Mouse (Mus musculus): Measurements from ENCODE around the gene Fkbp10.

The Fkbp10 gene

GRCm38 (mm10) chr11:100414914-100415822, at the start of gene Fkbp10:
TSS of gene Fkbp10 (plus strand) at chr11:100415697.
- no peaks in the 10 kb centered on the region for H3K9me3 ChIP-seq (ENCODE audit: low read length)
- H3K27me3 ChIP-seq (ENCODE audit: insufficient read depth, low read length): peaks cover 50% of the 10 kb centered on the region
- H3K4me3 ChIP-seq (replicated peaks; ENCODE audit: low read length): peak within 1 kb of the TSS; percentile 81
- H3K36me3 ChIP-seq (ENCODE audit: insufficient read depth, low read length): peaks cover 16% of the 10 kb centered on the region
- H3K4me1 ChIP-seq (replicated peaks; ENCODE audit: low read depth, low read length): peaks cover 69% of the 10 kb centered on the region
- TF ChIP-seq NANOG (IDR thresholded peaks at IDR 0.05; ENCODE audit: borderline replicate concordance, low read length): no peak
- TF ChIP-seq POU5F1 (IDR thresholded peaks at IDR 0.05; ENCODE audit: borderline replicate concordance, low read length): no peak
- no peak for TF ChIP-seq CTCF (conservative IDR thresholded peaks at IDR 0.05; ENCODE audit: low read length)

GRCm38 (mm10) chr11:100369145-100369544, 46.4 kb upstream of the Fkbp10 start:
- no peaks in the 10 kb centered on the region for H3K9me3 ChIP-seq (ENCODE audit: low read length)
- no peak overlapping the region for H3K4me3 ChIP-seq (replicated peaks; ENCODE audit: low read length)
- no peak for TF ChIP-seq POU5F1 (IDR thresholded peaks at IDR 0.05; ENCODE audit: borderline replicate concordance, low read length)
- no peak for TF ChIP-seq NANOG (IDR thresholded peaks at IDR 0.05; ENCODE audit: borderline replicate concordance, low read length)
- TF ChIP-seq CTCF (conservative IDR thresholded peaks at IDR 0.05; ENCODE audit: low read length): no peak
- H3K27me3 ChIP-seq (ENCODE audit: insufficient read depth, low read length): peaks cover 4% of the 10 kb centered on the region; the same call in 1 of the 2 replicates
- peaks cover 81% of the 10 kb centered on the region for H3K4me1 ChIP-seq (replicated peaks; ENCODE audit: low read depth, low read length)
- H3K36me3 ChIP-seq (ENCODE audit: insufficient read depth, low read length): peaks cover 54% of the 10 kb centered on the region

GRCm38 (mm10) chr11:100369822-100370221, 45.7 kb upstream of the Fkbp10 start:
- Histone ChIP-seq H3K9me3 (ENCODE audit: low read length) (no peaks in the 10 kb centered on the region), H3K36me3 (ENCODE audit: insufficient read depth, low read length) (peaks cover 59% of the 10 kb centered on the region), H3K4me1 (replicated peaks; ENCODE audit: low read depth, low read length) (peaks cover 82% of the 10 kb centered on the region), H3K4me3 (replicated peaks; ENCODE audit: low read length) (no peak overlapping the region), H3K27me3 (ENCODE audit: insufficient read depth, low read length) (no peaks in the 10 kb centered on the region)
- TF ChIP-seq NANOG (IDR thresholded peaks at IDR 0.05; ENCODE audit: borderline replicate concordance, low read length) (no peak), POU5F1 (IDR thresholded peaks at IDR 0.05; ENCODE audit: borderline replicate concordance, low read length) (no peak), CTCF (conservative IDR thresholded peaks at IDR 0.05; ENCODE audit: low read length) (no peak)

GRCm38 (mm10) chr11:100371981-100372558, 43.4 kb upstream of the Fkbp10 start:
- Histone ChIP-seq H3K9me3 (ENCODE audit: low read length) (no peaks in the 10 kb centered on the region), H3K4me1 (replicated peaks; ENCODE audit: low read depth, low read length) (peaks cover 87% of the 10 kb centered on the region), H3K36me3 (ENCODE audit: insufficient read depth, low read length) (peaks cover 77% of the 10 kb centered on the region), H3K27me3 (ENCODE audit: insufficient read depth, low read length) (no peaks in the 10 kb centered on the region), H3K4me3 (replicated peaks; ENCODE audit: low read length) (peak overlapping the region; percentile 11; the same call in 1 of the 2 replicates)
- TF ChIP-seq POU5F1 (IDR thresholded peaks at IDR 0.05; ENCODE audit: borderline replicate concordance, low read length): no peak
- no peak for TF ChIP-seq CTCF (conservative IDR thresholded peaks at IDR 0.05; ENCODE audit: low read length)
- TF ChIP-seq NANOG (IDR thresholded peaks at IDR 0.05; ENCODE audit: borderline replicate concordance, low read length): no peak

- Histone ChIP-seq H3K36me3 (ENCODE audit: insufficient read depth, low read length) (peaks cover 91% of the 10 kb centered on the region), H3K4me1 (replicated peaks; ENCODE audit: low read depth, low read length) (peaks cover 89% of the 10 kb centered on the region), H3K9me3 (ENCODE audit: low read length) (no peaks in the 10 kb centered on the region), H3K27me3 (ENCODE audit: insufficient read depth, low read length) (no peaks in the 10 kb centered on the region), H3K4me3 (replicated peaks; ENCODE audit: low read length) (peak overlapping the region; percentile 89)
- no peak for TF ChIP-seq POU5F1 (IDR thresholded peaks at IDR 0.05; ENCODE audit: borderline replicate concordance, low read length)
- TF ChIP-seq NANOG (IDR thresholded peaks at IDR 0.05; ENCODE audit: borderline replicate concordance, low read length): no peak
- TF ChIP-seq CTCF (conservative IDR thresholded peaks at IDR 0.05; ENCODE audit: low read length): no peak
Measured at GRCm38 (mm10) chr11:100375127-100375526, 40.4 kb upstream of the Fkbp10 start.

- peaks cover 91% of the 10 kb centered on the region for H3K36me3 ChIP-seq (ENCODE audit: insufficient read depth, low read length)
- H3K27me3 ChIP-seq (ENCODE audit: insufficient read depth, low read length): no peaks in the 10 kb centered on the region
- peak; percentile 70; the same call in 1 of the 2 replicates for TF ChIP-seq NANOG (IDR thresholded peaks at IDR 0.05; ENCODE audit: borderline replicate concordance, low read length)
- no peak for TF ChIP-seq CTCF (conservative IDR thresholded peaks at IDR 0.05; ENCODE audit: low read length)
- no peaks in the 10 kb centered on the region for H3K9me3 ChIP-seq (ENCODE audit: low read length)
- peak overlapping the region; percentile 89 for H3K4me3 ChIP-seq (replicated peaks; ENCODE audit: low read length)
- peaks cover 89% of the 10 kb centered on the region for H3K4me1 ChIP-seq (replicated peaks; ENCODE audit: low read depth, low read length)
Measured at GRCm38 (mm10) chr11:100376005-100376404, 39.5 kb upstream of the Fkbp10 start.

- Histone ChIP-seq H3K9me3 (ENCODE audit: low read length) (no peaks in the 10 kb centered on the region), H3K4me1 (replicated peaks; ENCODE audit: low read depth, low read length) (peaks cover 86% of the 10 kb centered on the region), H3K4me3 (replicated peaks; ENCODE audit: low read length) (peak overlapping the region; percentile 89), H3K27me3 (ENCODE audit: insufficient read depth, low read length) (no peaks in the 10 kb centered on the region), H3K36me3 (ENCODE audit: insufficient read depth, low read length) (peaks cover 91% of the 10 kb centered on the region)
- TF ChIP-seq POU5F1 (IDR thresholded peaks at IDR 0.05; ENCODE audit: borderline replicate concordance, low read length): no peak
- no peak for TF ChIP-seq NANOG (IDR thresholded peaks at IDR 0.05; ENCODE audit: borderline replicate concordance, low read length)
- no peak for TF ChIP-seq CTCF (conservative IDR thresholded peaks at IDR 0.05; ENCODE audit: low read length)
Measured at GRCm38 (mm10) chr11:100376746-100377389, 38.6 kb upstream of the Fkbp10 start.

GRCm38 (mm10) chr11:100377989-100378388, 37.5 kb upstream of the Fkbp10 start:
- H3K27me3 ChIP-seq (ENCODE audit: insufficient read depth, low read length): no peaks in the 10 kb centered on the region
- H3K9me3 ChIP-seq (ENCODE audit: low read length): no peaks in the 10 kb centered on the region
- 0 out of 2 replicates have a peak overlapping the region, but pooled peaks have one; percentile 89 for H3K4me3 ChIP-seq (replicated peaks; ENCODE audit: low read length)
- H3K4me1 ChIP-seq (replicated peaks; ENCODE audit: low read depth, low read length): peaks cover 86% of the 10 kb centered on the region
- TF ChIP-seq NANOG (IDR thresholded peaks at IDR 0.05; ENCODE audit: borderline replicate concordance, low read length) (no peak), POU5F1 (IDR thresholded peaks at IDR 0.05; ENCODE audit: borderline replicate concordance, low read length) (no peak), CTCF (conservative IDR thresholded peaks at IDR 0.05; ENCODE audit: low read length) (no peak)
- H3K36me3 ChIP-seq (ENCODE audit: insufficient read depth, low read length): peaks cover 91% of the 10 kb centered on the region
